Mouse (Mus musculus): ENCODE measurements around the gene Armc5. TPM values are rescaled to one million over a fixed set of nuclear protein-coding genes. Genes with fewer than 3 reads are reported as not detected.

Armc5 gene
- total RNA-seq (2015) (3.1 and 3.9 TPM in 2 replicates), total RNA-seq (2017) (7.0 TPM in 2 replicates)

DNA sequence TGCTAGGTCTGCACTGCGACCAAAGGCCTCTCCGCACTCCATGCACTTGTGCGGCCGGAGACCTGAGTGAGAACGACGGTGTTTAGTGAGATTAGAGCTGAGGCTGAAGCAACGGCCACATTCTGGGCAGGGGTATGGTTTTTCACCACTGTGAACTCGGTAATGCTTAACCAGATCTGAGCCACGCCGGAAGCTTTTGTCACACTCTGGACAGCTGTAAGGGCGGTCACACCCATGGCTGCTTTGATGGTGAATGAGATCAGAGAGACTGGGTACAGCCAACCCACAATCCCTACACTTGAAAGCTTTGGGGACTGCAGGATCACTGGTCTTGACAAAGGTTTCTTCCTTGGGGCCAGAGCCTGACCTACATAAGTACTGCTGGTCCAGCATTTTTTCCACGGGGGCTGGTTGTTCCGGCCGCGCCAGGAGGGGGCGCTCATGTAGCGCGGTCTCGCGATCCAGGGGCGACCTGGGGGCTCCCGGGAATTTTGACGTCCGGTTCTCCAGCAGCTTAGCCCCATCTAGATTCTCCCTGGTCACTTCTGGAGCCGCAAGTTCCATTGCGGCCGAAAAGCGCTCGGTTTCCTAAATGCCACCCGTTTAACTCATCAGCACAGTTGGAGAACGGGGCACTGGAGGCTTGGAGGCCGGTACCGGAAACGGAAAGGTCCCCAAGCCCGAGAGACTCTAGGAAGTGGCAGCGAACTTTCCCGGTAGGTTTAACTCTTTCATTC, at the start of gene Armc5:
Gene Armc5 (plus strand): TSS at position 487 of the 737 bp plus-strand sequence.
- ATAC-seq (ENCODE audit: poor library complexity, severe bottlenecking): peak; percentile 36

DNA sequence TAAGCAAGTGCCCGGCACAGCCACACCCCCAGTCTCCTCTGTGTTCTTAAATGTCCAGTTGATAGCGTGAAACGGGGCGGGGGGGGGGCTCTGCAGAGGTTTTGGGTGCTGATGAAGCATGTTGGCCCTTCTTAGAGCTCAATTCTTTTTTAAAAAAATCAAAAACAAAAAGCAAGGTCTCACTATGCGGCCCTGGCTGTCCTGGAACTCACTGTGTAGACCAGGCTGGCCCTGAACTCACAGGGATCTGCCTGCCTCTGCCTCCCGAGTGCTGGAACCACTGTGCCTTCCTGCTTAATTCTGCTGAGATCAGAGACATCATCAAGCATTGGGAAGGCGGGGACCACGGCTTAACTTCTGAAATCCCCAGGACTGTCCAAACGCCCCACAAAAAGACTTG, 35.5 kb upstream of the Armc5 start:
- ATAC-seq (ENCODE audit: poor library complexity, severe bottlenecking): no peak

DNA sequence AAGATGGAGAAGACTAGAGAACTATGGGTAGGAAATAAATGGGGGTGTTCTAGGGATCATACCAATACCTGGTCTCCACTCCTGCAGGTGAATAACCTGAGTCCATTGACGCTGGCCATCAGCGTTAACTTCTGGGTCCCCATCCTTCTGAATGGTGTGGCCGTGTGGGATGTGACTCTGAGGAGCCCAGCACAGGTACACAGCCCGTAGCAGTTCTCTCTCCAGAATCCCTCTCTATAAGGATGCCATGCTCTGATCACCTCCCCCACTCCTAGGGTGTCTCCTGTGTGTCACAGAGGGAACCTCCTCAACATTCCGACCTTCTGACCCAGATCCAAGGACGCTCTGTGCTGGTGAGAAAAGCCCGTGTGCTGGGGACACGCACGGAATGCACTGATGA, 34.1 kb upstream of the Armc5 start:
- ATAC-seq (ENCODE audit: poor library complexity, severe bottlenecking): no peak

DNA sequence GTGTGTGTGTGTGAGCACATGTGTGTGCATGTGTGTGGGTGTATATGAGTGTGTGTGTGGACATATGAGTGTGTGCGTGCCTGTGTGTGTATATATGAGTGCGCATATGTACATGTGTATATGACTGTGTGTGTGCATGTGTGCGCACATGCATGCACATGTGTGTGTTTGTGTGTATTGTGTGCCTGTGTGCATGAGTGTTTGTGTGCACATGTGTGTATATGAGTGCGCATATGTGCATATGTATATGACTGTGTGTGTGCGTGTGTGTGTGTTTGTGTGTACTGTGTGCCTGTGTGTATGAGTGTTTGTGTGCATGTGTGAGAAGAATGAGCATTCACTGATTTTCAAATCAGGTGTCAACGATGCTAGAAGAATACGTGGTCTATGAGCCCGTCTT, 33.0 kb upstream of the Armc5 start:
- ATAC-seq (ENCODE audit: poor library complexity, severe bottlenecking): no peak

DNA sequence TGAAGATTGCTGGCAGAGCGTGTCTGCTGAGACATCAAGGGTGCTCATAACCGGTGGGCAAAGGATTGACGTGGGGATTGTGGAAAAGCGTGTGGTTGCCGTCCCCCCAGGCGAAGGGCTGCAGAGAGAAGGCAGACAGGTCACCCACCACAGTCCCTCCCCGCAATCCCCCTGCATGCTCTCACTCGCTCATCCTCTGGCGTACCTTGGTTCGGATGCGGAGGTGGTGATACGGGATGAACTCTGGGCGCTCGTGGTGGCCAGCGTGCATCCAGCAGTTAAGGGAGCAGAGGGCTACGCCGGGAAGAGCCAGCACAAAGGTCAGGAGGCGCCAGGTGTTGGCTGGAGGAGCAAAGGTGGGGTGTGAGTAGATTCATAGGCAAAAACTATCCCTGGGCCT, 31.4 kb upstream of the Armc5 start:
- ATAC-seq (ENCODE audit: poor library complexity, severe bottlenecking): no peak

DNA sequence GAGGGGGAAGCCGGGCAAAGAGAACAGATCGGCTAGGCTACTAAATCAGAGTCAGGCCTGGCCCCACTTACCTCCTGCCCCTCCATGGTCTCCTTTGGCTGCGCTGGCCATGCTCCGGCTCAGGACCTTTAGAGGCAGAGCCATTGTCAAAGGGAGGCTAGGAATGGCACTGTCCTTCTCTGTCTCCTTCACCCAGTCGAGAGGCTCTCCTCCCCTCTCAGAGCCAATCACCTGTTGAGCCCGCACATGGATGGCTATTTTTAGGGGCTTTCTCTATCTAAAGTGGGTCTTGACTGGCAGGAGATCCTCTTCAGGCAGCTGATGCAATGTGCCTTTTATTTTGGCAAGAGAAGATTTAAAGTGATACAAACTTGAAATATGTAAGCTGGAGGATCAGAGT, 31.0 kb upstream of the Armc5 start, which contains the start of gene Cox6a2:
Gene Cox6a2 (minus strand): TSS at position 236 of the 400 bp plus-strand sequence.
- ATAC-seq (ENCODE audit: poor library complexity, severe bottlenecking): no peak

DNA sequence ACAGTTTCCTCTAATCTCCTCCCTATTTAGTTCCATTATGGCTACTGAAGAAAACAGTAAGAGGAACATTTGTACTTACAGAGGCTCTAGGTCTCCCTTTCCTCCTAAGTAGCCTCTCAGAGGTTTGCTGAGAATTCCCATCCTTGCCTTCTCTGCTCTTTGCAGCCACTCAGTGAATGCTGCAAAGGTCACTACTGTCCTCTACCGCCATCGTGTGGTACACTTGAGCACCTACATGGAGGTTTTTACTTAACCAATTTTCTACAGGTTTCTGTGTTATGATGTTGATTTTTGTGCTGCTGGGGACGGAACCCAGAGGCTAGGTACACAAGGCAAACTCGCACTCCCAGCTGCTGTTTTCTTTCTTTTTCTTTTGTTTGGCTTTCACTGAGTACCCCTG, 29.0 kb upstream of the Armc5 start:
- ATAC-seq (ENCODE audit: poor library complexity, severe bottlenecking): peak; percentile 88

DNA sequence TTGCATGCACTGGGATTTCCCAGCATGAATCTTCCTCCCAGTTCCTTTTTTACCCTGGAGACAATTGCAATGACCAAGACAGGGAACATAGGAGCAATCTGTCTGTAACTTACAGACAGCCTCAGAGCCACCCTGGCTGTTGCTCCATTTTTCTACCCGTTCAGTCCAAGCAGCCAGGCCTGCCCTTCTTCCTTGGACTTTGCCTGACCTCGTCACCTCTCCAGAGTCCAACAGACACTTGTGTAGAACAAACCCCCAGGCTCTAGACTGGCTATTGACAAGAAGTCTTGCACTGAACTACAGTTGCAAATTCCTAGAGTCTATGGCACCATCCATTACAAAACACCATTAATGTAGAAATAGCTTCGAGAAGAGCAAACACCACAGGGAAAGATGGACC, 27.3 kb upstream of the Armc5 start:
- no peak for ATAC-seq (ENCODE audit: poor library complexity, severe bottlenecking)

DNA sequence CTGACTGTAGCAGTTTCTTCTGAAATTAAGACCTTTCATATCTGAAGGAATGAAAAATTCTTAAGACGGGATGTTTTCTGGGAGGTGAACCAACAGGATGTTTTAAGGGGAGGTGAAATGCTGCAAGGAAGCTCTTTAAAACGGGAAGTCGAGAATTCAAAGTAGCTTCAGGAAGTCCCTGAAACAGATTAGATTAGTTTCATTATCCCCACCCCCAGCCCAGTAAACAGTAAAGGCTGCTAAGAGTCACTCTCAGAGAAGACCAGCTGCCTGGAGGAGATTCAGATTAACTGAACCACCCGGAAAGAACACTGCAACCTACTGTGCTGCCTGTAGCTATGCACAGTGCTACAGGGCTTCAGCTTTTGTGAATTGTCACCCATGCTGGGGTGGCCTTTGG, 17.2 kb upstream of the Armc5 start:
- no peak for ATAC-seq (ENCODE audit: poor library complexity, severe bottlenecking)

DNA sequence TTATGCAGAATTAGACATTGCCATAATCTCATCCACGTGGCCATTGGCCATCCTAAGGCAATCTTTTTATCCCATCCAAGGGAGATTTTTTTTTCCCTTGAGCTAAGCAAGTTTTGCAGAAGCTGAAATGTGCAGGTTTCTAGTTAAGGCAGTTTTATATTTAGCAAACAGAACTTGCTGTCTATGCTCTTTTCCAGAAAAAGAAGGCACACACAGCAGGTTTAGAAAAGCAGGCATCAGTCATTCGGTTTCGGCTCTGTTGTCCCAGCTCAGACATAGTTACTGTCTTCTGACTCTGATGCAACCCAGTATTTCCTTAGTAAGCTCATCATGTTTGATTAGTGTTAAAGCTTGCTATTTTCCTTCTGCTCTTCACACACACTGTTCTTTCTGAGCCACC, 16.2 kb upstream of the Armc5 start:
- no peak for ATAC-seq (ENCODE audit: poor library complexity, severe bottlenecking)

DNA sequence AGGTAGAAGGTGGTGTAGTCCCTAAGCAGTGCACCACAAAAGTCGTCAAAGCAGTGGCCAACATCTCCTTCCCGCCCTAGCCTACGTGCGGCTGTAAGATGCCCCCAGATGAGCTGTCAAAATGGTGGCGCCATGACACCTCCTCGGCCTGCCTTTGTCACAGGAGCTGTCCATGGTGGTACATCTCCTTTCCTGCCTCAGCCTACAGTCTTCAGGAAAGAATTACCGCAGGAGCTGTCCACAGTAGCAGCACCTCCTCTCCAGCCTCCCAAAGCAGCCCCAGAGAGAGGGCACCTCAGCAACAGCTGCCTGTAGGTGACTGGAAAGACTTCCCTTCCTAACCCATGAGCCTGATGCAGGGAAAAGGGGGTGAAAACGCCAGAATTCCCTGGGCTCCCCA, 5.4 kb upstream of the Armc5 start:
- no peak for ATAC-seq (ENCODE audit: poor library complexity, severe bottlenecking)

DNA sequence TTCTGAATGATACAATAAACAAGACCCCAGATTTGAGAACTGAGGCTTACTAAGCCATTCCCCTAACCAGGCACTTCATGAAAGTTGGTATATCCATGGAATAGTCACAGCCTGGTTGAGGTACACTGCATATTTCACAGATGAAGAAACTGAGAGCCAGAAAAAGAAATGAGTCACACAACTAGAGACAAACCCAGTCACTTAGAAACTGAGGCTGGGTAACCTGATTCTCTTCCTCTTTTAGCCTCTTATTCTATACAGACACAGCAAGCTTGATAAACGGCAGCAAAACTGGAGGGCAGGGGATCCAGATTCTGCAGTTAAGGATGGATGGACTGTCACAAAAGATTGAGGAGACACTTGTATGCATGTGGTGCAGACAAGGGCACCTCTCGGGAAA, 2.3 kb upstream of the Armc5 start:
- no peak for ATAC-seq (ENCODE audit: poor library complexity, severe bottlenecking)

DNA sequence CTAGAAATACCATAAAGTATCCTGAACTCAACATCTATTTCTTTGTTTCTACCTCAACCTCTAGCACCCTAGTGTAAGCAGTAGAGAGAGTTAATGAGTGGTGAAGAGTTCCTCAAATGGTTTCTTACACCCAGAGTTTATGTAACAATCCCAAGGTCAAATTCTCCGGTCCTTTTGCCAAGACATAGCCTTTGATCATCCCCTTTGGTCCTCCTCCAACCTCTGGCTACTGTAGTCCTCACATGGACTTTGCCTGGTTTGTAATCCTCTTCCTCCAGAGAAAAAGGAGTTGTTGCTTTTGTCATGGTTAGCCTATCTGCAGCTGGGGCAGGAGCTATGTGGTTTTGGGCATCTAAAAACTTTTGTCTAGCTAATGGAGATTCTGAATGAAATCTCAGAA, 1.7 kb upstream of the Armc5 start:
- no peak for ATAC-seq (ENCODE audit: poor library complexity, severe bottlenecking)

DNA sequence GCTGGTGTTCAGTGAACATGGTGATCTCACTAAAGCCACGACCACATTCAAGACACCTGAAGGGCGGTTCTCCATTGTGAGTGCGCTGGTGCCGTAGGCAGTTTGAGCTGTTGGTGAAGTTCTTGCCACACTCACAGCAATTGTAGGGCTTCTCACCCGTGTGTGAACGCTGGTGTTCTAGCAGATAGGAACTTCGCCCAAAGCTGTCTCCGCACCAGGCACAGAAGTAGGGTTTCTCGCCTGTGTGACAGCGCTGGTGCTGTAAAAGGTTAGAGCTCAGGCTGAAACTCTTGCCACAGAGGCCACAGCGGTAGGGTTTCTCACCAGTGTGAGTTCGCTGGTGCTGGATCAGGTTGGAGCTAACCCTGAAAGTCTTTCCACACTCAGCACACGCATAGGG, 716 bp upstream of the Armc5 start:
- ATAC-seq (ENCODE audit: poor library complexity, severe bottlenecking): no peak

DNA sequence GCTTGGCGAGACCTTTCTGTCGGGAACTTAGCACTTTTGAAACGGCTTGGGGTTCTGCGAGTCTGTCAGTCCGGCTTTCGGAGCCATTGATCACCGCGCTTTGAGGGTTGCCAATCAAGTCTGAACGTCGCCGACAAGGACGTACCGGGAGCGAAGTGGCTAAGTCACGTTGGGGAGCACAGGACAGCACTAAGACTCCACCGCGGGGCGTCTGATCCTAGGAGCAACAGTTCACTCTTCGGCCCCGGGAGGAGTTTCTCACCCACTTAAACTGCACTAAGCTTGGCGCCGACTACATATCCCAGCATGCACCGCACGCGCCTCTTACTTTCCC, 418 bp downstream of the Armc5 start:
- ATAC-seq (ENCODE audit: poor library complexity, severe bottlenecking): no peak

DNA sequence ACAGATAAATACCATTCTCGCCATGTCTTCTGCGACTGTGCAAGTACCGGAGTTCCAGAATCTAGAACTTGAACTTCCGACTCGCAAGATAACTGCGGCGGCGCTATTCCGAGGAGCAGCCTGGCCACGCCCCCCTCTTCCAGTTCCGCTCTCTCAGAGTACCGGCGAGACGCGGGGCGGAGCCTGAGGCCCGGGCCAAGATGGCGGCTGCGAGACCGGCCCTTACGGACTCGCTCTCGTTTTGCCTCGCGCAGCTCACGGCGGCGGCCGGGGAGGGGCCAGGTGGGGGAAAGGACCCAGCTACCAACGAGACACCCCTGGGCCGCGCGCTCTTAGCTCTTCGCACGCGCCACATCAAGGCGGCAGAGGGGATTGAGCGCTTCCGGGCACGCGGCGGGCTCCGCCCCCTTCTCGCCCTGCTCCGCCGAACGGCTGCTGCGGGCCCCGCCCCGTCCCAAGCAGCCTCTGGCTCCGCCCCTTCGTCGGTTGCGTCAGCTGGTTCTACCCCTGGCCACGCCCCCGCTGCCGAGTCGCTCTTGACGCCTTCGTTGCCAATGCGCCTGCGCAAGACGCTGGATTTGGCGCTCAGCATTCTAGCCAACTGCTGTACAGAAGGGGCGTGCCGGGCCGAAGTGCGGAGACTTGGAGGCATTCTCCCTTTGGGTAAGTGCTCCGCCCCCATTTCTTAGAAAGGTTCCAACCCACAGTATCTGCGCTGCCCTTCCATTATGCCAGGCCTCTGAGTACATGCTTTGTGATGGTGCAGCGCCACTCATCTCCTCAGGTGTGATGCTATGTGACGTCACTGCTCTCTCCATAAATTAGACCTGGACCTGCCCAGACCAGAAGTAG, 1.0 kb downstream of the Armc5 start, which contains the start of gene 9130023H24Rik:
Gene 9130023H24Rik (minus strand): TSS at position 105 of the 852 bp plus-strand sequence.
- ATAC-seq (ENCODE audit: poor library complexity, severe bottlenecking): peak; percentile 83

DNA sequence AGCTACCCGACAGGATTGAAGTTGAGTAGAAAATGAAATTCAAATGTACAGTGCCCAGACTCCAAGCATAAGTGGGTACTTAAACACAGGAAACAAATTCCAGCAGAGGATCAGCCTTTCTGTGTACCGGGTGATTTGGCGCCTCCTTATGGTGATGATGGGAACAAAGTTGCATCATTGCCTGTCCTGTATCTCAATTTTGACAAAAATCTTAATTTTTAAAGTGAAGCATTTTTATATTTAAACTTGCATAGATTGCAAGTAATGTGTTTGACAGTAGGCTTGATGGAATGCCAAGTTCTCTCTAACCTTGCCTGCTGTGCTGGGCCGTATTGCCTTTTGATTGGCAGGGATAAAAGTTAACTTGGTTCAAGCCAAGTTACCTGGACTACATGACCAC, 1.8 kb downstream of the Armc5 start:
- no peak for ATAC-seq (ENCODE audit: poor library complexity, severe bottlenecking)

DNA sequence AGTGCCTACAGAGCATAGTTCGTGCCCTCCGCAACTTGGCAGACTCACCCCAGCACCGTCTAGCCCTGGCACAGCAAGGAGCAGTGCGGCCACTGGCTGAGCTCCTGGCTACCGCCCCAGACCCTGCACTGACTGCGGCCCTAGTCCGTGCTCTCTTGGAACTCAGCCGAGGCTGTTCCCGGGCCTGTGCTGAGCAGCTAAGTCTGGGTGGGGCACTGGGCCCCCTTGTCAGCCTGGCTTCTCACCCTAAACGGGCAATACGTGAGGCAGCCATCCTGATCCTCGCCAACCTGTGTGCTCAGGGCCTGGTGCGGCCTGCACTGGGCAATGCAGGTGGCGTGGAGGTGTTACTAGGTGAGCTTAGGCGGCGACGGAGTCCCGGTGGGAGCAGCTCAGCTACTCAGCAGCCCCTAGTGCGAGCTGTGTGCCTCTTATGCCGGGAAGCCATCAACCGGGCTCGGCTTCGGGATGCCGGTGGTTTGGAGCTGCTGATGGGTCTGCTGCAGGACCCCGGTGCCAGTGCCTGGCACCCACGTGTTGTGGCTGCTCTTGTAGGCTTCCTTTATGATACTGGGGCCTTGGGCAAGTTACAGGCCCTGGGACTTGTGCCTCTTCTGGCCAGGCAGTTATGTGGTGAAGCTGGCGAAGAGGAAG, 3.1 kb downstream of the Armc5 start:
- no peak for ATAC-seq (ENCODE audit: poor library complexity, severe bottlenecking)

DNA sequence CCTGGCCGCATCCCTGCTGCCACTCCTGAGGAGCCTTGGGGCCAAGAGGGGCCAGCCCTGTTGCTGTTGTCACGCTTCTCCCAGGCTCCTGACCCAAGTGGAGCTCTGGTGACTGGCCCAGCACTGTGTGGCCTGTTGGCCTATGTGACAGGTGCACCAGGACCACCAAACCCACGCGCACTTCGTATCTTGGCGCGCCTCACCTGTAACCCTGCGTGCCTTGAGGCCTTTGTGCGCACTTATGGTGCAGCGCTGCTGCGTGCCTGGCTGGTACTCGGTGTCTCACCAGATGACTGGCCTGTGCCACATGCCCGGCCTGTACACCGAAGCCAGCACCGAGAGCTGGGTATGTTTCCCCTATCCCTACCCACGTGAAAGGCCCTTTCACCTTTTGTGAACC, 5.2 kb downstream of the Armc5 start:
- no peak for ATAC-seq (ENCODE audit: poor library complexity, severe bottlenecking)

DNA sequence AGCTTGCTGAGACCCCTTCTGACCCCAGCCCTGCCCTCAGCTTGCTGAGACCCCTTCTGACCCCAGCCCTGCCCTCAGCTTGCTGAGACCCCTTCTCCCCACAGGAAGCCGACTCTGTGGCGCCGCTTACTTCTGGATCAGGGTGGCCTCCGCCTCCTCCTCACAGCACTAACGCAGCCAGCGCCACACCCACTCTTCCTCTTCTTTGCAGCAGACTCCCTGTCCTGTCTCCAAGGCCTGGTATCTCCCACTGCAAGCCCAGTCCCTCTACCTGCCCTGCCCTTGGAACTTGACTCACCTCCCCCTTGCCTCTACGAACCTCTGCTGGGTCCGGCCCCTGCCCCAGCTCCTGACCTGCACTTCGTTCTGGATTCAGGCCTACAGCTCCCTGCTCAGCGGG, 6.8 kb downstream of the Armc5 start:
- no peak for ATAC-seq (ENCODE audit: poor library complexity, severe bottlenecking)

DNA sequence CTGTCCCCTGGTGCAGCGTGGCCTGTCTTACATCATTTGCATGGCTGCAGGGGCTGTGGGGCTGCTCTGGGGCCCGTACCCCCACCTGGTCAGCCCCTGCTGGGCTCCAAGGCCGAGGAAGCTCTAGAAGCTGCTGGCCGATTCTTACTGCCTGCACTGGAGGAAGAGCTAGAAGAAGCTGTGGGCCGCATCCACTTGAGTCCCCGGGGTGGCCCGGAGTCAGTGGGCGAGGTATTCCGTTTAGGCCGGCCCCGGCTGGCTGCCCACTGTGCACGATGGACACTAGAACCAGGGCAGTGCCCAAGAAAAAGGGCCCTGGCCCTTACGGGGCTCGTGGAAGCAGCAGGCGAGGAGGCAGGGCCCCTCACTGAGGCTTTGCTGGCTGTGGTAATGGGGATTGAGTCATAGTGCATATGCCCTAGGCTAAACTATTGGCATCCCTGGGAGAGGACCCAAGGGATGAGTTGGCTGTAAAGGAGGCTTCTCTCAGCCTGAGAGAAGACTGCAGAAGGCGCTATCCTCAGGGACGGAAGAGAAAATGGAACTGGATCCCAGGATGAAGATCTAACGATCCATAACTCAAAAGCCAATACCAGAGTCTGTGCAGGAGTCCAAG, 7.4 kb downstream of the Armc5 start:
- ATAC-seq (ENCODE audit: poor library complexity, severe bottlenecking): no peak

Measured in megakaryocyte, adult 5-6 weeks (primary cell).